Mouse (Mus musculus): ENCODE measurements around the gene Elk1. TPM values are rescaled to one million over a fixed set of nuclear protein-coding genes. Genes with fewer than 3 reads are reported as not detected.
A peak's percentile ranks its signal among the peaks of the same experiment; 100 is the strongest.

Gene Elk1
- total and polyA plus RNA-seq, 2 experiments = 1.7 to 4.0 TPM

- WGBS = 94% methylated on average over 1 of the region's 1 CpGs
- Histone ChIP-seq H3K27me3 (ENCODE audit: control insufficient read depth, insufficient read depth, low read length) (no peaks in the 10 kb centered on the region), H3K79me2 (ENCODE audit: control insufficient read depth, insufficient read depth, low read length) (no peaks in the 10 kb centered on the region), H3K36me3 (ENCODE audit: control insufficient read depth, insufficient read depth, low read length) (peaks cover 2% of the 10 kb centered on the region; the same call in 1 of the 2 replicates), H3K27ac (replicated peaks; ENCODE audit: insufficient read depth, low read depth, low read length) (no peak within 1 kb of the TSS), H3K4me1 (ENCODE audit: control insufficient read depth, insufficient read depth, low read length) (no peaks in the 10 kb centered on the region), H3K4me3 (ENCODE audit: insufficient read depth, low read depth, low read length) (no peak within 1 kb of the TSS; the same call in 1 of the 2 replicates), H3K9ac (ENCODE audit: low read depth, low read length) (no peak within 1 kb of the TSS)
- DNase-seq (ENCODE audit: extremely low read depth, low read depth, low spot score) = peak; percentile 21
- TF ChIP-seq POLR2A (IDR thresholded peaks at IDR 0.05; ENCODE audit: extremely low read depth, insufficient read depth, low read length) (no peak), CTCF (IDR thresholded peaks at IDR 0.05; ENCODE audit: low read depth, low read length) (no peak)
Measured at GRCm38 (mm10) chrX:20931364-20931763, 19.0 kb downstream of the Elk1 start, which contains the start of gene Cfp. Gene Cfp (minus strand): TSS chrX:20931555.

- no peak overlapping the region for H3K9ac ChIP-seq (ENCODE audit: low read depth, low read length)
- TF ChIP-seq CTCF (IDR thresholded peaks at IDR 0.05; ENCODE audit: low read depth, low read length) = no peak
- TF ChIP-seq POLR2A (IDR thresholded peaks at IDR 0.05; ENCODE audit: extremely low read depth, insufficient read depth, low read length) = no peak
- no peak overlapping the region for H3K27ac ChIP-seq (replicated peaks; ENCODE audit: insufficient read depth, low read depth, low read length)
- 79% methylated on average over 1 of the region's 1 CpGs for WGBS
- H3K79me2 ChIP-seq (ENCODE audit: control insufficient read depth, insufficient read depth, low read length) = no peaks in the 10 kb centered on the region
- H3K36me3 ChIP-seq (ENCODE audit: control insufficient read depth, insufficient read depth, low read length) = peaks cover 2% of the 10 kb centered on the region; the same call in 1 of the 2 replicates
- peak; percentile 20 for DNase-seq (ENCODE audit: extremely low read depth, low read depth, low spot score)
- no peaks in the 10 kb centered on the region for H3K4me1 ChIP-seq (ENCODE audit: control insufficient read depth, insufficient read depth, low read length)
- no peaks in the 10 kb centered on the region for H3K27me3 ChIP-seq (ENCODE audit: control insufficient read depth, insufficient read depth, low read length)
- no peak overlapping the region for H3K4me3 ChIP-seq (ENCODE audit: insufficient read depth, low read depth, low read length)
Measured at GRCm38 (mm10) chrX:20929859-20930258, 20.5 kb downstream of the Elk1 start.

- Histone ChIP-seq H3K9ac (ENCODE audit: low read depth, low read length) (no peak overlapping the region), H3K27me3 (ENCODE audit: control insufficient read depth, insufficient read depth, low read length) (no peaks in the 10 kb centered on the region), H3K4me3 (ENCODE audit: insufficient read depth, low read depth, low read length) (no peak overlapping the region), H3K36me3 (ENCODE audit: control insufficient read depth, insufficient read depth, low read length) (peaks cover 2% of the 10 kb centered on the region; the same call in 1 of the 2 replicates), H3K27ac (replicated peaks; ENCODE audit: insufficient read depth, low read depth, low read length) (no peak overlapping the region), H3K79me2 (ENCODE audit: control insufficient read depth, insufficient read depth, low read length) (no peaks in the 10 kb centered on the region), H3K4me1 (ENCODE audit: control insufficient read depth, insufficient read depth, low read length) (no peaks in the 10 kb centered on the region)
- DNase-seq (ENCODE audit: extremely low read depth, low read depth, low spot score) = no peak
- no peak for TF ChIP-seq CTCF (IDR thresholded peaks at IDR 0.05; ENCODE audit: low read depth, low read length)
- TF ChIP-seq POLR2A (IDR thresholded peaks at IDR 0.05; ENCODE audit: extremely low read depth, insufficient read depth, low read length) = no peak
Measured at GRCm38 (mm10) chrX:20924976-20925375, 25.4 kb downstream of the Elk1 start.

GRCm38 (mm10) chrX:20923506-20923905, 26.9 kb downstream of the Elk1 start:
- H3K4me3 ChIP-seq (ENCODE audit: insufficient read depth, low read depth, low read length) = no peak overlapping the region
- H3K36me3 ChIP-seq (ENCODE audit: control insufficient read depth, insufficient read depth, low read length) = peaks cover 2% of the 10 kb centered on the region; the same call in 1 of the 2 replicates
- H3K79me2 ChIP-seq (ENCODE audit: control insufficient read depth, insufficient read depth, low read length) = no peaks in the 10 kb centered on the region
- peak; percentile 18 for DNase-seq (ENCODE audit: extremely low read depth, low read depth, low spot score)
- 68% methylated on average over 1 of the region's 1 CpGs for WGBS
- no peak overlapping the region for H3K9ac ChIP-seq (ENCODE audit: low read depth, low read length)
- no peak for TF ChIP-seq CTCF (IDR thresholded peaks at IDR 0.05; ENCODE audit: low read depth, low read length)
- no peak for TF ChIP-seq POLR2A (IDR thresholded peaks at IDR 0.05; ENCODE audit: extremely low read depth, insufficient read depth, low read length)
- H3K27ac ChIP-seq (replicated peaks; ENCODE audit: insufficient read depth, low read depth, low read length) = no peak overlapping the region
- no peaks in the 10 kb centered on the region for H3K4me1 ChIP-seq (ENCODE audit: control insufficient read depth, insufficient read depth, low read length)
- H3K27me3 ChIP-seq (ENCODE audit: control insufficient read depth, insufficient read depth, low read length) = no peaks in the 10 kb centered on the region

- no peaks in the 10 kb centered on the region for H3K27me3 ChIP-seq (ENCODE audit: control insufficient read depth, insufficient read depth, low read length)
- H3K4me3 ChIP-seq (ENCODE audit: insufficient read depth, low read depth, low read length) = no peak overlapping the region
- H3K4me1 ChIP-seq (ENCODE audit: control insufficient read depth, insufficient read depth, low read length) = no peaks in the 10 kb centered on the region
- 34% methylated on average over 5 of the region's 5 CpGs for WGBS
- no peaks in the 10 kb centered on the region for H3K36me3 ChIP-seq (ENCODE audit: control insufficient read depth, insufficient read depth, low read length)
- no peak overlapping the region for H3K9ac ChIP-seq (ENCODE audit: low read depth, low read length)
- H3K79me2 ChIP-seq (ENCODE audit: control insufficient read depth, insufficient read depth, low read length) = no peaks in the 10 kb centered on the region
- H3K27ac ChIP-seq (replicated peaks; ENCODE audit: insufficient read depth, low read depth, low read length) = no peak overlapping the region
- TF ChIP-seq POLR2A (IDR thresholded peaks at IDR 0.05; ENCODE audit: extremely low read depth, insufficient read depth, low read length) (no peak), CTCF (IDR thresholded peaks at IDR 0.05; ENCODE audit: low read depth, low read length) (no peak)
- DNase-seq (ENCODE audit: extremely low read depth, low read depth, low spot score) = no peak
Measured at GRCm38 (mm10) chrX:20921366-20921765, 29.0 kb downstream of the Elk1 start.

GRCm38 (mm10) chrX:20920844-20921364, 29.5 kb downstream of the Elk1 start, which contains the start of gene Syn1:
Gene Syn1 (minus strand): TSS chrX:20921004.
- Histone ChIP-seq H3K27ac (replicated peaks; ENCODE audit: insufficient read depth, low read depth, low read length) (no peak within 1 kb of the TSS), H3K9ac (ENCODE audit: low read depth, low read length) (peak within 1 kb of the TSS; percentile 53), H3K36me3 (ENCODE audit: control insufficient read depth, insufficient read depth, low read length) (no peaks in the 10 kb centered on the region), H3K27me3 (ENCODE audit: control insufficient read depth, insufficient read depth, low read length) (no peaks in the 10 kb centered on the region), H3K4me3 (ENCODE audit: insufficient read depth, low read depth, low read length) (peak within 1 kb of the TSS; percentile 59; the same call in 1 of the 2 replicates), H3K79me2 (ENCODE audit: control insufficient read depth, insufficient read depth, low read length) (no peaks in the 10 kb centered on the region), H3K4me1 (ENCODE audit: control insufficient read depth, insufficient read depth, low read length) (no peaks in the 10 kb centered on the region)
- under 1% methylated on average over 33 of the region's 44 CpGs for WGBS
- TF ChIP-seq CTCF (IDR thresholded peaks at IDR 0.05; ENCODE audit: low read depth, low read length) = no peak
- no peak for TF ChIP-seq POLR2A (IDR thresholded peaks at IDR 0.05; ENCODE audit: extremely low read depth, insufficient read depth, low read length)
- DNase-seq (ENCODE audit: extremely low read depth, low read depth, low spot score) = peak; percentile 69
